Mouse (Mus musculus) liver, adult (tissue): ENCODE results near the gene Zmynd8.

Source experiments
- GATA4 ChIP-seq: IDR thresholded peaks from 2 replicates; pipeline ENCODE4 v1.6.1; 2014; ENCODE audit warnings: mild to moderate bottlenecking, low read length; ENCODE audit not compliant: insufficient replicate concordance

The Zmynd8 gene

GRCm38 (mm10) chr2:165886857-165887628 is 11.8 kb downstream of the Zmynd8 start:
- TF ChIP-seq GATA4, result no peak

GRCm38 (mm10) chr2:165886482-165886856 is 12.3 kb downstream of the Zmynd8 start:
- TF ChIP-seq GATA4, result no peak

GRCm38 (mm10) chr2:165885951-165886320 is 12.9 kb downstream of the Zmynd8 start:
- TF ChIP-seq GATA4, result no peak

GRCm38 (mm10) chr2:165885225-165885950 is 13.4 kb downstream of the Zmynd8 start:
- TF ChIP-seq GATA4, result no peak

GRCm38 (mm10) chr2:165884577-165885224 is 14.1 kb downstream of the Zmynd8 start:
- TF ChIP-seq GATA4, result peak; percentile 67

- no peak for TF ChIP-seq GATA4
These were observed 14.8 kb downstream of the Zmynd8 start for GRCm38 (mm10) chr2:165883846-165884576.

GRCm38 (mm10) chr2:165883006-165883405 is 15.8 kb downstream of the Zmynd8 start:
- TF ChIP-seq GATA4, result no peak; the same call in 1 of the 2 replicates

GRCm38 (mm10) chr2:165881585-165882431 is 17.0 kb downstream of the Zmynd8 start:
- no peak for TF ChIP-seq GATA4

- TF ChIP-seq GATA4, result no peak
These were observed 17.6 kb downstream of the Zmynd8 start for GRCm38 (mm10) chr2:165881220-165881584.

GRCm38 (mm10) chr2:165880501-165881182 is 18.2 kb downstream of the Zmynd8 start:
- TF ChIP-seq GATA4, result no peak

GRCm38 (mm10) chr2:165879403-165880178 is 19.2 kb downstream of the Zmynd8 start:
- no peak for TF ChIP-seq GATA4

GRCm38 (mm10) chr2:165878907-165879361 is 19.9 kb downstream of the Zmynd8 start:
- TF ChIP-seq GATA4, result no peak

GRCm38 (mm10) chr2:165878021-165878585 is 20.7 kb downstream of the Zmynd8 start:
- TF ChIP-seq GATA4, result peak; percentile 44; the same call in 1 of the 2 replicates
